Mouse (Mus musculus) lung, postnatal 36 days (tissue): ENCODE data around the gene Hbb-y.
"Not testable (repeated sequence)": the region's sequence is repeated elsewhere in the genome, so short reads cannot be mapped to it uniquely, and the experiment has no call there.

Experiments
- DNase-seq: peaks from one replicate; pipeline ENCODE4 v3.0.0; 2022; ENCODE audit warnings: mixed read lengths

The Hbb-y gene

DNA sequence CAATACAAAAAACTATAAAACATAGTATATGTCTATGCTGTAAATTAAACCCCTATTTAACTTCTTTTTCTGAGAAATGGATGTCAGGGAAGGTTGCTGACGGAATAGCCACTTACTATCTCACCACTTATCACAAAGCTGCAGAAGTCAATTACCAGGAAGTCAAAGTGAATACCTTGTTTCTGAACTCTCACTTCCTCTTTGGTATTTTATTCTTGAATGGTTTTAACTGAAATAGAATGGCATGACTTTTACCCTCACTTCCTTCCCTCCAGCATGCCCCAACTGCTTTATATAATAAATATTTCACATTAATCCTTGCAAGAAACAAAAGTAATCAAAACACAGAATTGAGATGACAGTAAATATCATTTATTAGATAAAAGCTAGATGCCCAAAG, 40.8 kb downstream of the Hbb-y start:
- no peak for DNase-seq

DNA sequence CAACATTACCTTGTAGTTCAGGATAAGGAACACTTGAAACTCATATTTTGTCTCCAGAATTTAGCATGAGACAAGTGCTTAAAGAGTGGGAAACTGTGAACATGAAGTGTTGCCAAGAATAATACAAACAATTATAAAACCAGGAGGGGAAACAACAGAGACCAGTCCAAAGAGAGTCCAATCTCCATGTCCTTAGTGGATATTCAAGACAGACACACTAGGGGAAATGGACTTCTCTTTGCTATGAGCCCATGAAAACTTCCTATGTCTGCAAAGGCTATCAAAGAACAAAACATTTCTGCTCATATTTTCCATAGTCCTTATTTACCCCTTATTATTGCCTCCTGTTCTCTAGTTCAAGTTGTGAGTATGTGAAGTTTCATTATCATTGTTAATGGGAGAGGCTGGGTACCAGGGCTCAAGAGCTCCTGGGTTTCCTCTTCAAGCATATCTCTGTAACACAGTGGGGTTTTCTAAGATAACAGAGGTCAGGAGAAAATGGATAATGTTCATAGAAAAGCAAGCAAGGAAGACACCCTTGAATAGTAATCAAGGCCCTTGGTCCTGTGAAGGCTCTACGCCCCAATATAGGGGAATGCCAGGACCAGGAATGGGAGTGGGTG, 41.7 kb downstream of the Hbb-y start:
- no peak for DNase-seq

DNA sequence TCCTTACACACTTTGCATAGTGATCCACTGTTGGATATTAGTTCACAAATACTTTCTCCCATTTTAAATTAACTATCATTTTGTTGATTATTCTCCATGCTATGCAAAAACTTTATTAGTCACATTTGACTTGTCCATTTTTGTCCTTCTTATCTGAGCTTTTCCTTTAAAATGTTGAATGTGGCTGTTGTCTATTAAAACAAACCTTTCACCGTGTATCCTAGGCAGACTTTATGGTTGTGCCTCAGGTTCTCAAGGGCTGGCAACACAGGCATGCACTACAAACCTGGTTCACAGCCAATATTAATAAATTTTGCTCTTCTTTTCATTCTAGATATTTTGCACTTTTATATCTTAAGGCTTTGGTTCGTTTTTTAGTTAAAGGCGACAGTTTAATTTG, 42.3 kb downstream of the Hbb-y start:
- no peak for DNase-seq

DNA sequence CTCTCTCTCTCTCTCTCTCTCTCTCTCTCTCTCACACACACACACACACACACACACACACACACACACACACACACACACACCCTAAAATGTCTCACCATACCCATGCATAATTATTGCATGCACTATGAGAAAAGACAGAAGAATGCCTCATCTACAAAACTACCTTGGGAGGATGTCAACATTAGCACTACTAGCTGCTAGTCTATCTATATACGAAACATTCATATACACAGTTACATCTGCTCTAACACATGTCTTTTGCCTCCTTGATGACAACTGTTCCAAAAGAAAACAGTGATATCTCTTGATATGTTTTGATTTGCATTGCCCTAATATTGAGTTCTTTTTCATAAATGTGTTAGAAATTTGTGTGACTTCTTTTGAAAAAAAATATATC, 42.7 kb downstream of the Hbb-y start:
- DNase-seq, result no peak

DNA sequence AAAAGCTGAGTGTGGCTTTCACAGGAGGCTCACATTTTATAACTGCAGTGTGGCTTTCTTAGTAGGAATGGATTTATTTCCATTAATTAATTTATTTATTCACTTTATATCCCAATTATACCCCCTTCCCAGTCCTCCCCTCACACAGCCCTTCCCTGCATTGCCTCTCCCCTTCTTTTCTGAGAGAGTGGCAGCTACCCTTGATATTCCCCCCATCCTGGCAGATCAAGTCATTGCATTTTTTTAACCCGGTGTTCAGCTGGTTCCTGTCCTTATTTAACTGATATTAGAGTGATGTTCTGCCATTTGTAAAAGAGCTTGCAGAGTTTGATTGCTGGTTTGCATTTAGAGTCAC, 43.2 kb downstream of the Hbb-y start:
- no peak for DNase-seq

DNA sequence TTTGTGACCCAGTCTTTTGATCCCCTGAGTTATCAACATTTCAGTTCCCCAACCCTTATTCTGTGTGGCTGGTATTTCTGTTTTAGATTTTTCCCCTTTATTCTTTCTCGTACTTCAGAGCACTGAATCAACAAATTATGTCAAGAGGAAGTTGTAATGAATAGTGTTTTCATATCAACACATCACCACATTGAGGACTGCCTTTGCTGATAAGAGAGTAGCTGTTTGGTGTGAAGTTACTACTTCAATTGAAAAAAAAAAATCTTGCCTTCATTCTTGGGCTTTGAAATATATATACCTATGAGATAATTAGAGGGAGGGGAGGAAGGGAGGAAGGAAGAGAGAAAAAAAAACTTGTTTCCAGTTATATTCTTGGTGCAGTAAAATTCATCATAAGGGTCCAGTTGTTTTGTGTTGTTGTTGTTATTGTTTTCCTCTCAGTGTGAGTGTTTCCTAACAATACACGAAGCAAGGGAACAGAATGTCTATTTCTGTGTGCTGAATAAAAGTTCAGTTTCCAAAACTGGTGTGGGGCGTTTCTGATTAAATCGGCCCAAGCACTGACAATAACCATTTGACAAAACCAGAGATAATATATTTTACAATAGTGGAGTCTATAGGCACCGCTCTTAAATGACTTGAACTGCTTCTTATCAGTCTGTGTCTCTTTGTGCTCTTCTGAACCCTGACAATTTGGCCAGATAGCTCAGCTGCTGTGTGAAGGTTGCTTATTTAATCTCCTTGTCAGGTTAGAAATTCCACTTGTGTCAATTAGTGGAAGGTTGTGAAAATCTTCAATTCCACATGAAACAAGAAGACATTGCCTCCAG, 43.8 kb downstream of the Hbb-y start:
- no peak for DNase-seq

DNA sequence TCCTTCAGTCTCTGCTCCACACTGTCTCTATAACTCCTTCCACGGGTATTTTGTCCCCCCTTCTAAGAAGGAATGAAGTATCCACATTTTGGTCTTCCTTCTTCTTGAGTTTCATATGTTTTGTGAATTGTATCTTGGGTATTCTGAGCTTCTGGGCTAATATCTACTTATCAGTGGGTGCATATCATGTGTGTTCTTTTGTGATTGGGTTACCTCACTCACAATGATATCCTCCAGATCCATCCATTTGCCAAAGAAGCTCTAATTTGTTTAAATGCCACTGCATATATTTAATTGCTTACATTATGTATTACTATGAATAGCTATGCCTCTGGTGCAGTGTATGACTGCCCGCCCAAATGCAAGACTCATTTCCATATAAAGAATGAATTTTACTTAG, 44.9 kb downstream of the Hbb-y start:
- DNase-seq, result not testable (repeated sequence)

DNA sequence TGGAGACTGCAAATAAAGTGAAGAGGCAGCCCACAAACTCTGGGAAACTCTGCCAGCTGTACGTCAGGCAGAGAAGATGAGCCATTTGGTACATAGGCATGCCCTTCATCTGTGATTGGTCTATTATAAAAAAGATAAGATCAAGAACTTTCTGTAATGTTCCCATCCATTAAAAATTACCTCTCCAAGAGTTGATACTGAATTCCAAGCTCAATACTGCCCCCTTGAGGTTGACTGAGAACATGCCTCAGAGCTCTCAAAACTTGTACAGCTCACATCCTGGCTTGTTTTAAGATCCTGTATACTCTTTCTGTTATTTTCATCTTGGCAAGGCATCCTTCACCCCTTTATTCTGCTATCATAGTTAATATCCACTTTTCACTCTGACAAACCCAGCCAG, 46.2 kb downstream of the Hbb-y start:
- DNase-seq, result no peak
